Mouse (Mus musculus): ENCODE data around the gene Pimreg.

- TF ChIP-seq CTCF (IDR thresholded peaks at IDR 0.05): no peak
- TF ChIP-seq EP300 (IDR thresholded peaks at IDR 0.05): no peak
These were observed 36.3 kb upstream of the Pimreg start for GRCm38 (mm10) chr11:72005547-72005946.
